Mouse (Mus musculus) layer of hippocampus, adult 6 months (tissue): ENCODE data around the gene Faf1. TPM values are rescaled to one million over a fixed set of nuclear protein-coding genes. Genes with fewer than 3 reads are reported as not detected.

Experiments used
- long read RNA-seq, 2 experiments: library from polyadenylated mRNA; unstranded; transcript quantifications; one replicate each; pipeline ENCODE4 v2.0.0; 2019 to 2020
- polyA plus RNA-seq: library from polyadenylated mRNA; unstranded; fragments of <200 nt; fragmentation: Nextera tagmentation; gene quantifications from 2 replicates; pipeline ENCODE4 v1.2.3, GENCODE M21; 2021

Faf1 gene
- 9.9 and 12.4 TPM in 2 replicates for polyA plus RNA-seq
- long read RNA-seq, experiment 1, full-length matches to known transcripts = 55 of 75 reads
- long read RNA-seq, experiment 1, partial matches to known transcripts = 12 of 75 reads
- long read RNA-seq, experiment 1, other reads (novel, unspliced or antisense) = 8 of 75 reads
- long read RNA-seq, experiment 2, full-length matches to known transcripts = 330 of 396 reads
- long read RNA-seq, experiment 2, partial matches to known transcripts = 14 of 396 reads
- long read RNA-seq, experiment 2, other reads (novel, unspliced or antisense) = 52 of 396 reads

GRCm38 (mm10) chr4:109676218-109677215, at the start of gene Faf1:
Gene Faf1, plus strand, starts transcription at chr4:109676588.

GRCm38 (mm10) chr4:109666461-109667269, 9.7 kb upstream of the Faf1 start, which contains the start of gene Cdkn2c:
Gene Cdkn2c, minus strand, starts transcription at chr4:109667189.

GRCm38 (mm10) chr4:109977148-109978067, 301.0 kb downstream of the Faf1 start, which contains the start of gene Dmrta2:
Gene Dmrta2, plus strand, starts transcription at chr4:109978053.

Other genes starting within 250 kb of the Faf1 start
- gene Rnf11, start 191.9 kb upstream of the Faf1 start, polyA plus RNA-seq = 13.8 and 14.6 TPM in 2 replicates
- gene 4930522H14Rik, start 145.3 kb upstream of the Faf1 start, polyA plus RNA-seq = not detected in 2 replicates
- 4.0 and 6.7 TPM in 2 replicates for gene Cdkn2c, start 9.4 kb upstream of the Faf1 start, polyA plus RNA-seq